Mouse (Mus musculus) ZHBTc4 (cell line): ENCODE measurements around the gene Pla1a.

Experiments used
- DNase-seq: peaks from one replicate; pipeline ENCODE4 v3.0.0-alpha.2; 2011; ENCODE audit warnings: low read depth, low spot score

Gene Pla1a

GRCm38 (mm10) chr16:38434295-38434795, 1.4 kb upstream of the Pla1a start:
- peak; percentile 66 for DNase-seq

- DNase-seq, result no peak
Observed at GRCm38 (mm10) chr16:38433514-38433913, 569 bp upstream of the Pla1a start.

- peak; percentile 52 for DNase-seq
Observed at GRCm38 (mm10) chr16:38431446-38432185, 1.3 kb downstream of the Pla1a start.

- no peak for DNase-seq
Observed at GRCm38 (mm10) chr16:38425799-38426198, 7.1 kb downstream of the Pla1a start.

GRCm38 (mm10) chr16:38425374-38425773, 7.6 kb downstream of the Pla1a start:
- no peak for DNase-seq

- DNase-seq, result no peak
Observed at GRCm38 (mm10) chr16:38414953-38415352, 18.0 kb downstream of the Pla1a start.

GRCm38 (mm10) chr16:38408416-38408815, 24.5 kb downstream of the Pla1a start:
- DNase-seq, result no peak

- peak; percentile 93 for DNase-seq
Observed at GRCm38 (mm10) chr16:38407584-38407983, 25.4 kb downstream of the Pla1a start.

- peak; percentile 78 for DNase-seq
Observed at GRCm38 (mm10) chr16:38406708-38407107, 26.2 kb downstream of the Pla1a start.

GRCm38 (mm10) chr16:38406293-38406692, 26.7 kb downstream of the Pla1a start:
- no peak for DNase-seq

- DNase-seq, result no peak
Observed at GRCm38 (mm10) chr16:38403639-38404038, 29.3 kb downstream of the Pla1a start.

GRCm38 (mm10) chr16:38401468-38401867, 31.5 kb downstream of the Pla1a start:
- peak; percentile 16 for DNase-seq

- DNase-seq, result no peak
Observed at GRCm38 (mm10) chr16:38400311-38400960, 32.5 kb downstream of the Pla1a start.

GRCm38 (mm10) chr16:38399531-38400231, 33.3 kb downstream of the Pla1a start:
- DNase-seq, result peak; percentile 47

GRCm38 (mm10) chr16:38399076-38399475, 33.9 kb downstream of the Pla1a start:
- DNase-seq, result no peak

- DNase-seq, result no peak
Observed at GRCm38 (mm10) chr16:38398266-38398665, 34.7 kb downstream of the Pla1a start.

- no peak for DNase-seq
Observed at GRCm38 (mm10) chr16:38396155-38396554, 36.8 kb downstream of the Pla1a start.

GRCm38 (mm10) chr16:38395060-38395730, 37.8 kb downstream of the Pla1a start:
- DNase-seq, result no peak

- DNase-seq, result no peak
Observed at GRCm38 (mm10) chr16:38394191-38394618, 38.7 kb downstream of the Pla1a start.

- peak; percentile 55 for DNase-seq
Observed at GRCm38 (mm10) chr16:38392126-38392894, 40.6 kb downstream of the Pla1a start.

GRCm38 (mm10) chr16:38390322-38390721, 42.6 kb downstream of the Pla1a start:
- no peak for DNase-seq
